Mouse (Mus musculus): ENCODE measurements around the gene Hlcs.

Gene Hlcs

DNA sequence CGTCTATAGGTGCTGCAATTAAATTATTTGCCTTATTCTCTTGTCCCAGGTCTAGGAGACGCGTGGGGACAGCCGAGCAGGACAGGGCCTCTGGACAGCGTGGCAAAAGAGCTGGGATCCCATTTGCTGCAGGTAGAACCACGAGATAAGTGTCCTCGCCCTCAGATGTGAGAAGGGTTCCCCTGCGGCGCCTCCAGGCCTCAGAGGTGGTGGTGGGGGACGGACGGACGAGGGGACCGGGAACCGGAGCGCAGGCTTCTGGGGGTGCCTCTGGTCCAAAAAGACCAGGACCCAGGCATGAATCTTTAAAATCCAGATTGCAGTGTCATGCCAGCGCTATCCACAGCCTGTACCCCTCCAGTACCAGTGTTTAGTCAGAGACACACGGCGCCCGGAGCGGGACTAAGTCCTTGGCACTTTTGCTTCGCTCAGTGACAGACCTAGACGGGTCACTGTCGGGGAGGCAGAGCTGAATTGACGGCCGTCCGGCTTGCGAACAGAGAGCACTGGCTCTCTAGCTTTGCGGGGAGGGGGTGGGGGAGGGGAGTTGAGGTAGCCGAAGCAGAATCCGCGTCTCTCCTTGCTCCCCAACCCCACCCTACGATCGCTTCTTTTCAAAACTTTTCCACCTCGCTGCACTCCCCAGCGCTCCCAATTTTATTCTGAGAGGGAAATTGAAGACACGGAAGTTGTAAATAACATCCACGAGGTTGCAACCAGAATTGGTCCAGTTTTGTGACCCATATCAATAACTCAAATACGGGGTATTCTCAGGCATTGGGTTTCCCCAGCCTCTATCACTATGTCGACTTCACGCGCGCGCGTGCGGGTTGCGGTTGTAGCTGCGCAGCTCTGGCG lies 218.9 kb downstream of the Hlcs start:
- no peak for DNase-seq (ENCODE audit: low spot score in 2 of 2)

DNA sequence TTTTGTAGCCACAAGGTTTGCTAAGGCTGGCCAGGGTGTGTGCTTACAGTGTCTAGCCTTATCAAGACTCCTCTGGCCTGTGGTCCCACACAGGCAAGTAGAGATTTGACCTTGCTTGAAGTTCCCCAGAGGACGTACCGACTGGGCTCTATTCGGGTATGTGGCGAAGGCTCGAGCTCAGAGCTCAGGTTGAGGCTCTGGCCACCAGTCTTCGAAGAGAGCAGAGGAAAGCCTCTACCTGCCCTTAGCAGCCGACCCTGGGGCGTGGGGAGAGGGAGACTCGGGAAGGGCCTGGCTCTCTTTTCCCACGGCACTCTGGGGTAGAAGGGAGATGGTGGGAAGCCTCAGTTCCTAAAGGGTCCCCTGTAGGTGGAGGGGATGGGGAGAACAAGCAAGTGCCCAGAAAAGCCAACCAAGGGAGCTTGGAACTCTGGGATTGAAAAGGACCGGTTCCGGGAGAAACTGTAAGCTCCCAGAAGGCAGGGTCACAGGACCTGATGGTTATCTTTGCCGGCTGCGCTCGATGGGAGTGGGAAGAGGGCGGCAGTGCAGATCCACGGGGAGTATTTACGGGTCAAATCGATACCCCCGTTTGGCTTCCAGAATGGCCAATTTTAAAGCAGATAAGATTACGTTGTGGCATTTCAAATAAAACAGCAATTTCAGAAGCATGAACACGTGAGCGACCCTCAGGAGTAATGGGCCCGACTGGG lies 220.1 kb downstream of the Hlcs start:
- no peak for DNase-seq (ENCODE audit: low spot score in 2 of 2)

DNA sequence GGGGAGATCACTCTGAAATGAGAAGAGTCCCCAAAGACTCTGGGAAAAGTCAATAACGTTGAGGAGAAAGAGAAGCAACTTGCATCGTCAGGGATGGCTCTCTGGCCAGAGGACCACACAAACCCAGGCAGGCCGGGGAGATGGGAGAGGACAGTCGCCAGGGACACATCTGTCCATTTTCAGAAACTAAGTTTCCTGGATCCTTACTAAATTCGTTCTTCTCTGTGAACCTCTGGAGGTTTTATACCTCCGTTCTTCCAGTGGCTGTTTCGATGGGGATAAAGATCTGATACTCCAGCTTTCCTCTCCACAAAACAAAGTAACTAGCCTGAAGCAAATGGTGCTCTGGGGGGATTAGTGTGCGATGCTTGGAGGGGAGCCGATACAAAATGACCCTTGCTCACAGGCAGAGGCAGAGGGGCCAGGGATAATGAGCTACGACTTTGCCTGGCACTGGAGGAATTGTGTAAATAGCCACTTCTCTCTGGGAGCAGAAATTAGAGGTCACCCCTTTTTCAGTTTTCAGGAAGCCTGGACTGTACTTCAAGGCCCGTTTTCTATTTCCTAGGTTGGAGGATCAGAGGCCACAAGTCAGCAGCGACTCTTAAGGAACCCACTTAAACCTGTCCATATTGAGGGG lies 220.7 kb downstream of the Hlcs start:
- DNase-seq (ENCODE audit: low spot score in 2 of 2) = no peak

DNA sequence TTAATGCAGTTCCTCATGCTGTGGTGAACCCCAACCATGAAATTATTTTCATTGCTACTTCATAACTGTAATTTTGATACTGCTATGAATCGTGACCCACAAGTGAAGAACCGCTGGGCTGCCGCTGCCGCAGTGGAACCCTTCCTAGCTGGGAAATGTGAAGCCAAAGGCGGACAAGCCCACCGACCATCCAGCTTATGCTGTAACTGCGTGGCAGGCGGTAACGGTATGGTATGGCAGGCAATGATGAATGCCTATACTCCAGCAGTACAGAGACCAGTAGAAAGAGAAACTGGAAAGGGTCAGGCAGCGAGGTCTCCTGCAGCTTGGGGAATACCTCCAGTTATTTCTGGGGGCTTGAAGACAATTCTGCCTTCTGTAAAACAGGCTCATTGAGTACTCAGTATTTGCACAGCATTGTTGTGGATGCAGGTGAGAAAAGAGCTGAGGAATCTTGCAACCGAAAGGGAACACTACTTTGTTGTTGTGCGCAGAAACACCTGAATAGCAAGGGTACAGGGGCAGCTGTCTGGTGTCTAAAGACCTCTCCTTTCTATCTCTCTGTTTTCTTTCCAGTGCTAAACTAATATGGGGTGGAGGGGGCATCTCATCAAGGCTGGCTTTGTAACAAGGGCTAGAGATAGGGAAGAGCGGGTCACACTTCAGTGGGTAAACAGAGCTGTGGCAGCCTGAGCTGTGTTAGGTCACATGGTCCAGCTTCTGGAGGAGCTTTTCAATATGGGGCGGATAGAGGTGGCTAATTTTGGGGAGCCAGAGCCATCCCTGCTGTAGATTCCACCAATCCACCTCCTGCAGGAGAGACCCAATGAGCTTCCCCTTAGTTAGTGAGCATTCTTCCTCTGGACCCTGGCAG lies 224.3 kb downstream of the Hlcs start:
- DNase-seq (ENCODE audit: low spot score in 2 of 2) = no peak

DNA sequence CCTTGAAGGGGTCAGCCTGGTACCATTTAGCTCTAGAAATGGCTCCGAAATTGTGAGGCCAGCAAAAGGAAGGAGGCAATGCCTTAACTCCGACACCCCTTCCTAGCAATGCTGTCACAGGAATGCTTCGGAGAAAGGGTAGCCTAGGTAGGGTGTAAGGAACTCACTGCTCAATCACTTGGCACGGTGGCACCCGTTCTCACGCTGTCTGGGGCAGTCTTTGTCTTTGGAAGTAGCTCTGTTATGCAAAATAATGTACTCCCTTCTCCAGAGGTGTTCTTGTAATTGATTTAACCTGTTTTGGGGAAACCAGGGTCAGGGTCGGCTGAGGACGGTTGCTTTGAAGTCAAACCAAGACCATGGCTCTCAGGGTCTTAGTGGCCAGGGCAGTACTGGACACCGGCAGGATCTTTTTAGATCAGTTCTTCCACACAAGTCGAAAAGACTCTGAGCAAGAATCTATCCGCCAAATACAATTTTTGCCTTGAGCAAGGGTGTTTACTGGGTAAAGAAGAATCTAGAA lies 225.1 kb downstream of the Hlcs start:
- DNase-seq (ENCODE audit: low spot score in 2 of 2) = no peak

DNA sequence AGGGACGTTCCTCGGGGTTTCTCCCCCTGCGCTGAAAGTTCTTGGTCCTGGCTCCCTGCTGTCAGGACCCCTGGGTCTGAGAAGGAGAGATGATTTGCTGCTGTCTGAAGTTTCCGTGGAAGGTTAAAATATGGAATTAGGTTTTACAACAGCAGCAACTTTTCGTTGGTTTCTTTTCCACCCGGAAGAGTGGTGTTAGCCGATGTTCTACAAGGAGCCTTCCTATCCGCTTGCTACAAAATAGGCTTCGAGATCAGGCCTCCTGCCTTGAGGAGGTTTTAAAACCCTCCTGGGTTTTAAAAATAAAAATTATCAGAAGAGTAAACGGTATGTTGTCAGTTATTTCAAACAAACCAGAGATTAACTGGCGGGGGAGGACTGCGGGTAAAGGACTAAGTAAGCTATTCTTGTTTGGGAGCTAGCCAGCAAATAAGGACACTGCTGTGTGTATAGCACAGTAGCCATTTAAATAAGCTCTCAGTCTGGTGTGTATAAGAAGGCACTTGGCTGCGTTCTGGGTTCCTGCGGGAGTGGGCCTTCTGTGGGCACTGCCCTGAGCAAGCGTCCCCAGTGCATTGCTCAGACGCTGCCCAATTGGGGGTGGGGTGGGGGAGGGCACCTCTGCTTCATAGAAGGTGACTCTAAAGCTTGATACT lies 225.7 kb downstream of the Hlcs start:
- no peak for DNase-seq (ENCODE audit: low spot score in 2 of 2)

DNA sequence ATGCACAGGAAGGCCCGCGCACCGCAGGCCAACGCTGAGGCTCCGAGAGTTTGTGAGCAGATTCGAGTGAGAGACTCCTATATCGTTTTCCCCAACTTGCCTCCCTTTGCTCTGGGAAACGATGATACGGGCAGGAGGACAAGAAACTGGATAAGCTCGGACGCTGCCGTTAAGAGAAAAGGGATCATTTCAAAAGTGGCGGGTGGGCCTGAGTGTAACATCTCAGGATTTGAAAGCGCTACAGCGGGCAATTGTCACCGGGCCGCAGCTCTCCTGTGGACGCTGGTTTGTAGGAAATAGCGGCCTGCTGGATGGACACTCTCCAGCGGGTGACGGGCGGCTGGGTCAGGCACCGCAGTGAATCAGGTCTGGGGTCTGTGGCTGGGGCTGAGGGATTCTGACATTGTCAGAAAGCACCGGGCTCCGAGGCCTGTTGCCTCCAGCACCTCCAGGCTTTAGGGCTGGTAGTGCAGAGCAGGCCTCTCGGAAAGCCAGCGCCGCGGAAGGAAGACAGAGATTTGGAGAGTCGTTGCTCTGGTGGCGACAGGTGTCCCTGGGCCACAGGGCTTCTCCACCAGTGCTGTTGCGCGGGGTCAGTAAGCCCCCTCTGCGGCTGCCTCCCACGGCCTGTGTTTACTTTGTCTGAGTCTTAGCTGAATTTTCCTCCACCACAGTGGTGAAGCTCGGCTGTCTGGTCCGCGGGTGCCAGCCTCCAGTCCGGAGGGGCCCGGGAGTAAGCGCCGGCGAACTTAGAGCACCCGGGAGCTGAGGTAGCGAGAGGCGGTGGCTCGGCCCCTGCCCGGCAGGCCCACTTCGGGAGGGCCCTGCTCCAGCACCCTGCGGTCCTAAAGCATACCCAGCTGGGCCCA lies 226.4 kb downstream of the Hlcs start:
- DNase-seq (ENCODE audit: low spot score in 2 of 2) = no peak

DNA sequence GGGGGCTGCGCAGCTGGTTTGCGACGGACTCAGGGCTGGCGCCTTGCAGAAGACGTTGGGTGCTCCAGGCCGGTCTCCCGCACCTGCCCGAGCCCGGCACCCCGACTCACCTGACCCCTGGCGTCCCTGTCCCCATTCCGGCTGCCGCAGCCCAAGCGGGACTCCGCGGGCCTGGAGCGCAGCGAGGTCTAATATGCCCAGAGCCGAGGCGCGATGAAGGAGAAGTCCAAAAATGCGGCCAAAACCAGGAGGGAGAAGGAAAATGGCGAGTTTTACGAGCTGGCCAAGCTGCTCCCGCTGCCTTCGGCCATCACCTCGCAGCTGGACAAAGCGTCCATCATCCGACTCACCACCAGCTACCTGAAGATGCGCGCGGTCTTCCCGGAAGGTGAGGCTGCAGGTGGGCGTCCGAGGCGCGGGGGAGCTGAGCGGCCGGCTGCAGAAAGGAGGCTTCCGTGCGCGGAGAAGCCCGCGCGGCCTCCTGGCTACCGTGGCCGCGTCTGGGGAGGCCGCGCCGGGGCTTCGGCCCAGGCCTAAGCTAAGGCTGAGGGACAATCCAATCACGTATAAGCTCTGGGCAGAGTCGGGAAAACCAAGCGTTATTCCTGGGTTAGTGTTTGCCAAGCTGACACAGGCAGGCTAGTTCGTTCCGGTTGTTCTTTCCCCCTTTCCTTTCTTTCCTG lies 227.6 kb downstream of the Hlcs start:
- no peak for DNase-seq (ENCODE audit: low spot score in 2 of 2)

DNA sequence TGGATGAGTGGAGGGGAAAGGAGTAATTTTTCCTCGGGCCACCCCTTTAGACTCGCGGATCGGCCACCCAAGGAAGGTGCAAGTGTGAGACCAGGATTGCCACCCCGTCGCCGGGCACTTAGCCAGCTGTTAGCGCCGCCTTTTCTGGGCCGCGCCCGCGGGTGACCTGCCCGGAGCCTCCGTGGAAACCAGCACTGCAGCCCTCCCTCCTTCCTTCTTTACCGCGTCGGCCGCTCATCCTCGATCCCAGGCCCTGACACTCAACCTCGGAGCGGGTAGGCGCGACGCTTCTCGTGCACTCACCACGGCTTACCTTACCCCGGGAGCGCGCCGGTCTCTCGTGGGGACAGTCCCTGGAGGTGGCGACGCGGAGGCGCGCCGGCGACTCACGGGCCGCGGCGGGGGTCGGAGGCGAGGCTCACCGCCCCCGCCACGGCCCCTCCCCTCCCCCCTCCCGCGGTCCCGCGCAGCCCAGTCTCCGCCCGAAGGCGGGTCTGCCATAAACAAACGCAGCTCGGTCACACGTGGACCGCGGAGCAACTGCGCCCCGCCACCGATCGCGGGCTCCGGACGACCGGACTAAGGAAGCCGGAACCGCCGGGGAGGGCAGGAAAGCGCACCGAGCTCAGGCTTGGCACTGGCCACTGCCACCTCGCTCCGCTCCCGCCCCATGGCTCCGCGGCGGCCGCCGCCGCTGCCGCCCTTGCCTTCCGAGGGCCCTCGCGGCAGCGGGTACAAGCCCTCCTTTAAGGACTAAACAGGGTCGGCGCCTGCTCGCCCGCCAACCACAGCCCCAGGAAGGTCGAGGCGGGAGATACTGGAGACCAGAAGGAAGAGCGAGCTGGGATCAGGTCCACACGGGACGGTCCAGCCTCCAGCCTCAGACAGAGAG lies 228.4 kb downstream of the Hlcs start, which contains the start of gene Sim2:
Sim2 (plus strand) TSS at position 221 of the 892 bp plus-strand sequence.
- no peak for DNase-seq (ENCODE audit: low spot score in 2 of 2)

DNA sequence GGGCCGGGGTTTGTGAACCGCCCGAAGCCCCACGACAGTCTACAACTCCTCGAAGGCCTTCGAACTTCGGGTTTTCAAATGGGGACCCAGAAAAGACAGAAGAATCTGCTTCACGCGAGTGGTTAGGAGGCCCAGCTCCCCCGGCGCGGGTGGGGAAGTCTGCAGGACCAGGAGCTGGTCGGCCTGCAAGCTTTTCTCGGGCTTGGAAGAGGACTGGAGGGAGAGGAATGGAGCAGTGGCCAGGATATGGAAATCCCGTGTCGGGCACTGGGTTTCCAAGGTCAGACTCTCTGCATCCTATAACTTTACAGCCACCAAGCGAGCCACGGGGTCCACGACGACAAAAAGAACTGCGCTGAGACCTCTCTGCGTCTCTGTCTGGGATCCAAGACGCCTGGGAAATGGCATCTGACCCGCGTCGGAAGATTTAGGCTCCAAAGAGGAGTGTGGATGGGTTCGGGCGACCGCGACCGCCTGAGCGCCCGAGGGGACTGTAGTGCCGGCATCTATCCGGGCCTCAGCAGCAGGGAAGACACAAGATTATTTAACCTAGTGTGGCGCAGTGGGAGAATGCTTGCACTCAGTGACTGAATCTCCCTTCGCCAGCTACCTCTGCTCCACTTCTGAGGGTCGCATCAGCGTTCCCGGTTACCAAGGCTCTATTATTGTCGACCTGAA lies 229.4 kb downstream of the Hlcs start:
- no peak for DNase-seq (ENCODE audit: low spot score in 2 of 2)

DNA sequence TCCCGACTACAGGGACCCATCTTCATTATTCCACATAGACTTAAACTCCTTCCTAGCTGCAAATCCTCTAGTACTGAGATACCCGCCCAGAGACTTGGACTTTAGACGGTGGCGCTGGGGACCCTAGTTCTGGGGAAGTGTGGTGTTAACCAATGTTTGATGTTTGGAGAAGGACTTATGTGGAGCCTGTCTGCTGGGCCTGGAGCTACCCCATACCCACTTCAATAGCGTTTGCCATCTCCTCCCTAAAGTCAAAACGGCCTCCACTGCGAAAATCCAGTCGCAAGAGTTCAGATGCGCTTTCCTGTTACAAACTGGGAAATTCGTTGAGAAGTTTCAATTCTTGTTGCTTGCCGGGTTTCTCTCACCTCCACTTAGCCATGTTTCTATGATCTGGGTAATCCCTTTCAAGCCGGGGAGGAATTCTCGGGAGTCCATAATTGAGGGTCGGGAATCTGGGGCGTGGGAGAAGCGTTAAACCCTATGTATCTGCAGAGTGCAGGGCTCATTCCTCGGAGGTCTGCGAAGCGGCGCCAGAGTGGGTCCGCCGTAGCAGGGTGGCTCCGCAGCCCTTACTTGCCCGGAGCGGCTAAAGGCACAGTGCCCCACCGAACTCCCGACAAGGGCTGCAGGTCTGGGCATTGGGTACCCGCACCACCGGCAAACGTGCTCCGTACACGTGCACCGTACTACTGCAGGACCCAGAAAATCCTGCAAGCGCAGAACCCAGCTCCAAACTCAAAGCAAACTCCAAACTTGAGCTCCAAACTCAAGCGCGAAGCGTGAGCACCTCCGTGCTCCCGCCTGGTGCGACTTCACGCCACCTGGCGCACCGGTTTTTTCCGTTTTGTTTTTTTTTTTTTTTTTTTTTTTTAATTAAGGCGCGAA lies 230.2 kb downstream of the Hlcs start:
- DNase-seq (ENCODE audit: low spot score in 2 of 2) = no peak

DNA sequence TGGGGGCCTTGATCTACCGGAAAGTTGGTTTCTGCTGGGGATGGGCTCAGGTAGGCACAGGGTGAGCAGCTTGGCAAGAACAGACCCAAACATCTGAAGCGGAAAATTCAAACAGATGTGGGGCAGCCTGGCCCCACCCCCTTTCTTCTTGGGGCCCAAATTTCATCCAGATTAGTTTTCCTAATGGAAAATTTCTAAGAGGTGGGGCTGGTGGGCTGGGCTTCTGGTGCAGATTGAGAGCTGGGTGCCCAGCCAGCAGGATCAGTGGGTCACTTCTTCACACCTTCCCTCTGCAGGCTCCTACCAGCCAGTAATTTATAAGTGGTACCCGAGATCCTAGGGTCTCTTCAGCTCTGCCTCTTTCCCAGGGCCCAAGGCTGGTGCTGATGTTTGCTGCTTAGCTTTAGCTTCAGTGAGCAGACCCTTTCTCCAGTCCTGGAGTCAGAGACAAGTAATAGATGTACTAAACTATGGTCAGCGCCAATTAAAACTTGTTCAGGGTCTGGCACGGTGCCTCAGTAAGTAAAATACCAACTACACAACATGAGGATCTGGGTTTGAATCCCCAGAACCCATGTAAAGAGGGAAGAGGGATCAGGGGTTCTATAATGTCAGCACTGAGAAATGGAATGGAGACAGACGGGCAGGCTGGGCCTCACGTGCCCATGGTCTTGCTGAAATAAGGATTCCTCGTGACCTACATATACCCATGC lies 231.2 kb downstream of the Hlcs start:
- DNase-seq (ENCODE audit: low spot score in 2 of 2) = no peak

DNA sequence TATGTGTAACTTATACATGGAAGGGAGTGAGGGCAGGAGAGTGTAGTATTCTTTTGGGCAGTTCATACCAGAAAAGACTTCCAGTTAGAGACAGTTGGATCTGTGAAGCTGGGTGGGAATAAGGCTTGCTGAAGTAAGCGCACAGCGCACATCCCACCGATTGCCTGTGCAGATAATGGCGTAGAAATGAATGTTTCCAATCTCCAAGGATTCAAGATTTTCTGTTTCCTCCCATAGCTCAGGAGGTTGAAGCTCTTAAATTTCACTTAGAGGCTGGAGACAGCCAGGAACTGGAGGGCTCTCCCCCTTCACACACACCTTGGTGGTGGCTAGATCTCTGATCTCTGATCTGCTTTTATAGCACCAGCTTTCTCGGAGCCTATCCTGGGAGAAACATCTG lies 231.8 kb downstream of the Hlcs start:
- no peak for DNase-seq (ENCODE audit: low spot score in 2 of 2)

DNA sequence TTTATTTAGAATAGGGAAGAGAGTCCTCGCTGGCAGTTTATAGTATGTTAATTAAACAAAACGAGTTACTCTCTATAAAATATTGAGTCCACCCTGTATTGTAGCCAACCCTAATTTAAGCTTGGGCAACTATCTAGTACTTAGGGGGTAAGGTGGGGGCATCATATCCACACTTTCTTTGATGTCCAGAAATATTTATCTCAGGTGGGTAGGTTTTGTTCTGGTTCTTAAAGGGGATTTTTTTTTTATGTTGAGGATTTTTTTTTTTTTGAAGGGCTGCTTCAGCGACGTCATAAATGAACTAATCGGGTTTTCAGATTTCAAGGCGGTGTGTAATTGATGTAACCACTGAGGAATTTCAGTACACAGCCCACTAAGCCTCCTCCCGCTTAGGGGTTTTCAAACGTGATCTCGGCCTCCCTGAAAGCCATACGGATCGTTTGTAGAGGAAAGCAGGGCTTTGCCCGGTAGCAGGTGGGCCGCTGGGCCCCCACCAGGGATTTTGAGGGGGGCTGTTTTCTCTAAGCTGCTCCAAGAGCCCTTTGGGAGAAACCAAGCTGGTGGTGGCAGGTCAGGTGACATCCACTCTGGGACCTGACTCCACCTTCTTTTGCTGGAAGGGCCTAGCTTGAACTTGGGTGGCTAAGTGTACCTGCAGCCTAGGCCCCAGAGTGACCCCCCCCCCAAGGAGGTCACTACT lies 233.4 kb downstream of the Hlcs start:
- DNase-seq (ENCODE audit: low spot score in 2 of 2) = no peak

DNA sequence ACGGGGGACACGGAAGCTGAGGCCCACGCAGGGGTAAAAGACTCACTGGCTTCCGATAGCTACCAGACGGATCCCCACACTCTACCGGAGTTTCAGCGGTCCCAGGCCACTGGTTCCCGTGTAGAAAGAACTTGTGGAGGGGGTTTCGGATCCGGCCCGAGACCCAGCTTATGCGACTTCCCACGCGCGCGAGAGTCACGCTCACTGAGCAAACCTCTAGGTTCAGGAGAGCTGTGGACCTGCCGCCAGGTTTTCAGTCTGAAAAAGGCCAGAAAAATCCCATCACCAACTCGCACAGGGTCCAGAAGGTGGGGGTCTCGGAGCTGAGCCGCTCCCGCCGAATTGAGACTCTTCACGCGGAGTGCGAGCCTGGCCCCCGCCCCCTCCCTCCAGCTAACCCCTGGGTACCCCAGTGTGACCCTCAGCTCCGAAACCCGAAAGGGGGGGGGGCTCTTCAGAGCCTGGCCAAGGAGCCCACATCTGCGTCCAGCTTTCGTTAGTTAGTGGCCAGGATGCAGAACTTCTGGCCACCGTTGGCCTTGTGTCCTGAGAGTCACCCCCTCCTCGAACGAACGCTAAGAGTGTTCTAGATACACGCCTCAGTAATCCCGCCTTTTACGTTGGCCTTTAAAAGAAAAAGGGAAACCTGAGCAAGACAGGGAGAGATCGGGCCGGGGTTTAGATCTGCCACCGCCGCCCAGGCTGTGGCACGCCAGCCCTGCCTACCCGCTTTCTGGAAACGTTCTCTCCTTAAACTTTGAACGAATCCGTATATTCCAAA lies 234.1 kb downstream of the Hlcs start:
- DNase-seq (ENCODE audit: low spot score in 2 of 2) = no peak
